Mouse (Mus musculus): Measurements from ENCODE around the gene Idi1. TPM values are rescaled to one million over a fixed set of nuclear protein-coding genes. Genes with fewer than 3 reads are reported as not detected.

Idi1 gene
- total and polyA plus RNA-seq, 2 experiments from 2014 or later = 42.6 to 60.4 TPM

DNA sequence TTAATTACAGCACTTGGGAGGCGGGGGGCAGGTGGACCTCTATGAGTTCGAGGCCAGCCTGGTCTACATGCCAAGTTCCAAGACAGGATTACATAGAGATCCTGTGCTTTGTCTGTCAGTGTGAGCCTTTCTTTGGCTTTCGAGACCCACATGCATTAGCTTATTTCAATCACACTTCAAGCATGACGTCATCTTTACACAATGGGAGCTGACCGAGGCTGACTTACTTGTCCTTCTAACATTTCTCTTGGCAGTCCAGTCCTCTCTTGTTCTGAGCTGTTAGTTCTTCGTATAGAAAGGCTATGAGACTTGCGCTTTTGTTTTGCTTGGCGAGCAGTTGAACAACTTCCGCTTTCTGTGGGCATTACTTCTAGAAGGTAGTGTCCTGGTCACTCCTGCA is 24.4 kb upstream of the Idi1 start:
- Histone ChIP-seq H3K4me2 (ENCODE audit: low read depth, low read length, poor library complexity, severe bottlenecking) (no peak overlapping the region), H3K9me3 (ENCODE audit: low read length) (no peaks in the 10 kb centered on the region), H3K4me1 (ENCODE audit: insufficient read depth, low read length) (no peaks in the 10 kb centered on the region), H3K27me3 (ENCODE audit: insufficient read depth, low read length) (no peaks in the 10 kb centered on the region), H3K4me3 (ENCODE audit: low read depth, low read length) (no peak overlapping the region), H3K36me3 (ENCODE audit: insufficient read depth, low read length) (peaks cover 3% of the 10 kb centered on the region; the same call in 1 of the 2 replicates), H3K27ac (ENCODE audit: low read depth, low read length) (no peak overlapping the region), H3K9ac (replicated peaks; ENCODE audit: low read length, poor library complexity, severe bottlenecking) (no peak overlapping the region)
- no peak for TF ChIP-seq CTCF (IDR thresholded peaks at IDR 0.05)
- ATAC-seq (ENCODE audit: low FRiP score) = no peak
- DNase-seq (ENCODE audit: low spot score) = no peak
- 89% methylated on average over 9 of the region's 9 CpGs for WGBS

DNA sequence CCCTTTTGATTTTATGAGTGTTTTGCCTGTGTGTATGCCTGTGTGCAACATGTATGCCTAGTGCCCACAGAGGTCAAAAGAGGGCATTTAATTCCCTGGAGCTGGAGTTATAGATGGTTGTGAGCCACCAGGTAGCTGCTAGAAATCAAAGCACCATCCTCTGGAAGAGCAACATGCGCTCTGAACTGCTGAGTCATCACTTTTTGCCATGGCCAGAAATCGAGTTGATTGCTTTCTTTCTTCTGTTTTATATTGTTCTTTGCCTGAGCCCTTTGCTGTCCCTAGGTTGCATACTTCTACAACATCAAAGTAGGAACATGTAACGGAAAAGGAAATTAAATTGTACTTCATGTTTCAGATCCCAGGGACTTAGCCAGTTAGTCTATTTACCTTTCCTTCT is 20.3 kb upstream of the Idi1 start:
- WGBS = 84% methylated on average over 3 of the region's 3 CpGs

DNA sequence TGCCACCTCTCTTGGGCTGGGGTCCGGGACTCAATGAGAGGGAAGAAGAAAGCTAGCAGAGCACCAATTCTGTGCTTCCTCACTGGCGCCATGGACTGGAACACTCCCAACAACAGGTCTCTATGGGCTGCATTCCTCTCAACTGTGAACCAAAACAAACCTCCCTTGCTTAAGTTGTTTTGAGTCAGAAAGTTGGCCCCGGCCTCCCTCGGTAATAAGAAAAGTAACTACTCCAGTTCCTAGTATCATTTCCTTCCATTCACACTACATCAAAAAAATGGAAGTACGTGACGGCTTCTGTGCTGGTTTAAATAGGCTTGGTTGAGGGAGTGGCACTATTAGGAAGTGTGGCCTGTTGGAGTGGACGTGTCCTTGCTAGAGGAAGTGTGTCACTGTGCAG is 18.7 kb upstream of the Idi1 start:
- 90% methylated on average over 7 of the region's 7 CpGs for WGBS
- no peak overlapping the region for H3K27ac ChIP-seq (ENCODE audit: low read depth, low read length)
- no peak for ATAC-seq (ENCODE audit: low FRiP score)
- H3K36me3 ChIP-seq (ENCODE audit: insufficient read depth, low read length) = no peaks in the 10 kb centered on the region
- no peak for DNase-seq (ENCODE audit: low spot score)
- no peak for TF ChIP-seq CTCF (IDR thresholded peaks at IDR 0.05)
- H3K9ac ChIP-seq (replicated peaks; ENCODE audit: low read length, poor library complexity, severe bottlenecking) = no peak overlapping the region
- peaks cover 2% of the 10 kb centered on the region; the same call in 1 of the 2 replicates for H3K4me1 ChIP-seq (ENCODE audit: insufficient read depth, low read length)
- H3K4me2 ChIP-seq (ENCODE audit: low read depth, low read length, poor library complexity, severe bottlenecking) = no peak overlapping the region
- no peaks in the 10 kb centered on the region for H3K27me3 ChIP-seq (ENCODE audit: insufficient read depth, low read length)
- no peaks in the 10 kb centered on the region for H3K9me3 ChIP-seq (ENCODE audit: low read length)
- H3K4me3 ChIP-seq (ENCODE audit: low read depth, low read length) = no peak overlapping the region

More for the DNA sequence above, 20.3 kb upstream of the Idi1 start:
- H3K9me3 ChIP-seq (ENCODE audit: low read length) = no peaks in the 10 kb centered on the region
- H3K27ac ChIP-seq (ENCODE audit: low read depth, low read length) = no peak overlapping the region
- H3K4me1 ChIP-seq (ENCODE audit: insufficient read depth, low read length) = peaks cover 2% of the 10 kb centered on the region; the same call in 1 of the 2 replicates
- no peak for TF ChIP-seq CTCF (IDR thresholded peaks at IDR 0.05)
- DNase-seq (ENCODE audit: low spot score) = no peak
- no peak for ATAC-seq (ENCODE audit: low FRiP score)
- no peaks in the 10 kb centered on the region for H3K27me3 ChIP-seq (ENCODE audit: insufficient read depth, low read length)
- H3K4me3 ChIP-seq (ENCODE audit: low read depth, low read length) = no peak overlapping the region
- H3K4me2 ChIP-seq (ENCODE audit: low read depth, low read length, poor library complexity, severe bottlenecking) = no peak overlapping the region
- no peak overlapping the region for H3K9ac ChIP-seq (replicated peaks; ENCODE audit: low read length, poor library complexity, severe bottlenecking)
- H3K36me3 ChIP-seq (ENCODE audit: insufficient read depth, low read length) = no peaks in the 10 kb centered on the region

DNA sequence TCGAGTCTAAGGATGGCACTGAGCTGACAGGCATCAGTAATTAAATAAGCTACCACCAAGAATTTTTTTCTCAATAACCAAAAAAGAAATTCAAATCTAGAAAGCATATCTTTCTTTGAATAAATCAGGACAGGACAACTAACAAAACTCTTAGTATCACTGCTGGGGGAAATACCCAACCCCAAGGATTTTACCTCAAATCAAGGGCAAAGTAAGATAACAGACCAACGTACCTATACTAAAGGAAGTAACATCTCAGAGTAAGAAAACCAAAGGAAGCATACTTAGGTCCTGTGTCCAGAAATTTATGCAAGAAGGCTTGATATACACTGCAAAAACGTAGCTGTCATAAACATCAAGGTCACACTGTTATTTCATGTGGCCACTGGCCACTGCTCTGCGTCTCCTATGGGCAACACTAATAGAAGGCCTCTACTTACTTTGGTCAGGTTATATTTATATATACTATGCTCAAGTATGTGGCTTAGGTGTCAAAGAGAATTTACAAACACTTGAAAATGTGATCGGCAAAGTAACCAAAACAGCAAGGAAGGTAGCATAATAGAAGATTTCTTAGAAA is 15.6 kb upstream of the Idi1 start:
- WGBS = 65% methylated on average over 5 of the region's 5 CpGs
- H3K4me1 ChIP-seq (ENCODE audit: insufficient read depth, low read length) = peaks cover 2% of the 10 kb centered on the region; the same call in 1 of the 2 replicates
- no peak for DNase-seq (ENCODE audit: low spot score)
- no peak for TF ChIP-seq CTCF (IDR thresholded peaks at IDR 0.05)
- no peak overlapping the region for H3K27ac ChIP-seq (ENCODE audit: low read depth, low read length)
- peak overlapping the region; percentile 92 for H3K9ac ChIP-seq (replicated peaks; ENCODE audit: low read length, poor library complexity, severe bottlenecking)
- no peaks in the 10 kb centered on the region for H3K9me3 ChIP-seq (ENCODE audit: low read length)
- no peaks in the 10 kb centered on the region for H3K36me3 ChIP-seq (ENCODE audit: insufficient read depth, low read length)
- ATAC-seq (ENCODE audit: low FRiP score) = no peak
- H3K4me2 ChIP-seq (ENCODE audit: low read depth, low read length, poor library complexity, severe bottlenecking) = peak overlapping the region; percentile 62
- H3K4me3 ChIP-seq (ENCODE audit: low read depth, low read length) = peak overlapping the region; percentile 86
- no peaks in the 10 kb centered on the region for H3K27me3 ChIP-seq (ENCODE audit: insufficient read depth, low read length)

DNA sequence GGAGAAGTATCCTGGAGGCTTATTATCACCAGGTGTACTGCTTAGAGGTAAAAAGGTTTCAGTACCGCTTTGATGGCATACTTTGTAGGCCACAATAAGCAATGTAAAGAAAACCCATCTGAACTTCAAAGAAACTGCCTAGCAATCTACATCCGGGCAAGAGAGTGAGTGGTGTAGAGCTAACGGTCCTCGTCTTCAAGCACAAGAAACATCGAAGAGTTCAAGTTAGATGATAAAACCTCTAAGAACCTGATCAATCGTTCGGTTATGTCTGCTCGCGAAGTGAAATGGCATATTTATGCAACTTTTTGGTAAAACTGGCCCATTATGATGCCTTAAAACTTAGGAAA is 15.2 kb upstream of the Idi1 start:
- no peaks in the 10 kb centered on the region for H3K36me3 ChIP-seq (ENCODE audit: insufficient read depth, low read length)
- TF ChIP-seq CTCF (IDR thresholded peaks at IDR 0.05) = no peak
- ATAC-seq (ENCODE audit: low FRiP score) = no peak
- H3K4me3 ChIP-seq (ENCODE audit: low read depth, low read length) = peak overlapping the region; percentile 86
- WGBS = 8% methylated on average over 9 of the region's 9 CpGs
- no peak for DNase-seq (ENCODE audit: low spot score)
- peak overlapping the region; percentile 62 for H3K4me2 ChIP-seq (ENCODE audit: low read depth, low read length, poor library complexity, severe bottlenecking)
- peak overlapping the region; percentile 90 for H3K27ac ChIP-seq (ENCODE audit: low read depth, low read length)
- peaks cover 2% of the 10 kb centered on the region; the same call in 1 of the 2 replicates for H3K4me1 ChIP-seq (ENCODE audit: insufficient read depth, low read length)
- no peaks in the 10 kb centered on the region for H3K9me3 ChIP-seq (ENCODE audit: low read length)
- H3K27me3 ChIP-seq (ENCODE audit: insufficient read depth, low read length) = no peaks in the 10 kb centered on the region
- H3K9ac ChIP-seq (replicated peaks; ENCODE audit: low read length, poor library complexity, severe bottlenecking) = peak overlapping the region; percentile 92

DNA sequence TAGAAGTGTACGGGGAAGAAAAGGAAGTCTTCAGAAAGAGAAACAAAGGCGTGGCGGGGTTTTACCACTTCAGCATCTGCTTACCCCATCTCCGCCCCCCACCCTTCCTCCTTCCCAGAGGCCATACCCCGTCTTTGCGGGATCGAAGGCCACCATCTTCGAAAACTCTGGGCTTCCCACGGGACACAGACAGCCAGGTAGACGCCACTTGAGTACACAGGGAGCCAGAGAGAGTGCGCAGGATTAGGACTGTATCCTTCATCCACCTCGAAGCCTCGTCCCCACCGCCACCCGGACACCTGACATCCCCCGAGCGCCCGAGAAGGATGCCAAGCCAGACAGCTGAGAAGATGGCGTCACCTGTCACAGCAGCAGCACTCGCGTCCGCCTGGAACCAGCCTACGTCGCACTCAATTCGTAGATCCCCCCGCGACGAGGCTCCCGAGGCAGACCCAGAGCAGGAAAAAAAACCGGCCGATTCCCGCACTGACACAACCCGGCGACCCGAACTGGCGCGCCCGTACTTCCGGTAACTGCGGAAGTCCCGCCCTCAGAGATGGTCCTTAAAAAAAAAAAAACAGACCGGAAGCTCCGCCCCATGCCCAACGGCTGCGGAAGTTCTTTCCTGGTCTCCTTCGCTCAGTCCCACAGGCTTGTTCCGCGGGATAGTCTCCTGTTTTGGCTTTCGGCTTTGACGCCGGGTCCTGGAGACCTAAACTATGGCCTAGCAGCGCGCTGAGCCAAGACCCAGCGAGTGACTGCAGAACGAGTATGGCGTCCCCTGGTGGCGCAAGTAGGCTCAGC is 14.6 kb upstream of the Idi1 start:
- no peaks in the 10 kb centered on the region for H3K9me3 ChIP-seq (ENCODE audit: low read length)
- H3K4me3 ChIP-seq (ENCODE audit: low read depth, low read length) = peak overlapping the region; percentile 86
- under 1% methylated on average over 57 of the region's 57 CpGs for WGBS
- H3K27me3 ChIP-seq (ENCODE audit: insufficient read depth, low read length) = no peaks in the 10 kb centered on the region
- ATAC-seq (ENCODE audit: low FRiP score) (peak; percentile 91), DNase-seq (ENCODE audit: low spot score) (peak; percentile 96)
- peak overlapping the region; percentile 92 for H3K9ac ChIP-seq (replicated peaks; ENCODE audit: low read length, poor library complexity, severe bottlenecking)
- peak; percentile 97 for TF ChIP-seq CTCF (IDR thresholded peaks at IDR 0.05)
- peak overlapping the region; percentile 90 for H3K27ac ChIP-seq (ENCODE audit: low read depth, low read length)
- H3K4me1 ChIP-seq (ENCODE audit: insufficient read depth, low read length) = peaks cover 2% of the 10 kb centered on the region; the same call in 1 of the 2 replicates
- H3K4me2 ChIP-seq (ENCODE audit: low read depth, low read length, poor library complexity, severe bottlenecking) = peak overlapping the region; percentile 62
- no peaks in the 10 kb centered on the region for H3K36me3 ChIP-seq (ENCODE audit: insufficient read depth, low read length)

Data from midbrain, postnatal 0 days (tissue).